Mouse (Mus musculus): ENCODE measurements around the gene Zfp219.
A peak's percentile ranks its signal among the peaks of the same experiment; 100 is the strongest.

Zfp219 gene

DNA sequence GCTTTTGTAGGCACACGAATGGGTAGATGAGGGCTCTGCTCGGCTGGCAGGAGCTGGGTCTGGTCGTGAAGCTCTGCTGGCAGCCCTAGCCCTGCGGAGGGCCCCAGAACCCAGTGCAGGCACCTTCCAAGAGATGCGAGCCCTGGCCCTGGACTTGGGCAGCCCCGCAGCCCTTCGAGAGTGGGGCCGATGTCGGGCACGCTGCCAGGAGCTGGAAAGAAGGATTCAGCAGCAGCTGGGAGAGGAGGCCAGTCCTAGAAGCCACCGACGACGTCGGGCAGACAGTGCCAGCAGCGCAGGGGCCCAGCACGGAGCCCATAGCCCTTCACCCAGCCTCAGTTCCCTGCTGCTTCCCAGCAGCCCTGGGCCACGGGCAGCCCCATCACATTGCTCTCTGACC lies 23.7 kb downstream of the Zfp219 start:
- DNase-seq = peak; percentile 47

GRCm38 (mm10) chr14:51996231-51996841 lies 24.2 kb downstream of the Zfp219 start:
- peak; percentile 8 for DNase-seq

DNA sequence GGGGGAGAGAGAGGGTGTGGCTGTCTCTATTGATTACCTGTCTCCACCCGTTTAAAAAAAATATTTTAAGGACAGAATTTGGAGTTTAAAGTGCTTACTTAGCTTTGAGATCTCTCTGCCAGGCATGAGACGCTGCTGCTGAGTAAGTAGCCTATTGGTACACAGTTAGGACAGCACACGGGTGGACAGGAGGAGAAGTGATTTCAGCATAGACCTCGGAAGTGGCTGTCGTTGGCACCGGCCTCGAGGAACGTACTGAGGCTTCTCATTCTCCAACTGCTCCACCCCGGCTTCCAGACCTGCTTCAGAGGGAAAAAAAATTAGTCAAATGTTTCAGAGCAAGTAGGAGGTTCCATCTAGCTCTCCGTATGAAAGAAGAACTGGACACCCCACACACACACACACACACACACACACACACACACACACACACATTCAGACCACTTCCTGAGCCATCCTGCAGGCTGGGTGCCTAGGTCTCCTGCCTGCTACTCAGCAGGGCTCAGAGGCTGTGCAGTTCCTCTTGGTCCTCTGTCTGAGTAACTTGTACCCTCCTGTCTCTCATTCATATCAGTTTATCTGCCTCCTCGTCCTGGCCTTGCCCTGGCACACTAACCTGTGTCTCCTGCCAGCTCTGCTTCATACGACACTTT lies 25.2 kb downstream of the Zfp219 start:
- peak; percentile 5 for DNase-seq

DNA sequence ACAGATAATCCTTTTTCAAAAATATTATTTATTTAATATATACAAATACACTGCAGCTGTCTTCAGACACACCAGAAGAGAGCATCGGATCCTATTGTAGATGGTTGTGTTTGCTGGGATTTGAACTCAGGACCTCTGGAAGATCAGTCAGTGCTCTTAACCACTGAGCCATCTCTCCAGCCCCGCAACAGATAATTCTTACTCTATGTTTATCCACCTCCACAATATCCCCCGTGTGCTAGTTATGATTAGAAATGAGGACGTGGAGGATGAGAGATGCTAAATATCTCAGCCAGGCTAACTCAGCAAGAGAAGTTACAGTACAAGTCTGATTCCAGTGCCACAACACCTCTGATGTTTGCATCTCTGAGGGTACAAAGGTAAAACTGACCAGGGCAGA lies 26.1 kb downstream of the Zfp219 start:
- DNase-seq = no peak

DNA sequence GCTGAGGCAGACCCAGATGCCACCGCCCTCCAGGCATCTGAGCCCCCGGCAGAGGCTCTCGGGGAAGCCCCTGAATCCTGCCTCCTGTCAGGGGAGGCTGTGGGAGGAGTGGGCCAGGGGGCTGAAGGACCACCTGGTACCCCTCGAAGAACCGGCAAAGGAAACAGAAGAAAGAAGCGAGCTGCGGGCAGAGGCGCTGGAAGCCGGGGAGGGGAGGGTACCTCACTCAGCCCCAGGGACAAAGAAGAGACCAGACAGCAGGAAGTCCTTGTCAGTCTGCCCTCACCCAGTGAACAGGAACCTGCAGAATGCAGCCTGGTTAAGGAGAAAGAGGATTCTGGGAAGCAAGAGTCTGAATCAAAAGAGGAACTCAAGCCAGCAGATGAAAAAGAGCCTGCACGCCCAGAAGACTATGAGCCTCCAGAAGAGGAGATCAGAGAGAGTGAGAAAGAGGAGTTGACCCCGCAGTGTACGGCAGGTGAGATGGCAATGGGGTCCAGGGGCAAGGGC lies 31.0 kb downstream of the Zfp219 start:
- peak; percentile 12 for DNase-seq

GRCm38 (mm10) chr14:51988731-51989130 lies 31.8 kb downstream of the Zfp219 start:
- DNase-seq = peak; percentile 77

DNA sequence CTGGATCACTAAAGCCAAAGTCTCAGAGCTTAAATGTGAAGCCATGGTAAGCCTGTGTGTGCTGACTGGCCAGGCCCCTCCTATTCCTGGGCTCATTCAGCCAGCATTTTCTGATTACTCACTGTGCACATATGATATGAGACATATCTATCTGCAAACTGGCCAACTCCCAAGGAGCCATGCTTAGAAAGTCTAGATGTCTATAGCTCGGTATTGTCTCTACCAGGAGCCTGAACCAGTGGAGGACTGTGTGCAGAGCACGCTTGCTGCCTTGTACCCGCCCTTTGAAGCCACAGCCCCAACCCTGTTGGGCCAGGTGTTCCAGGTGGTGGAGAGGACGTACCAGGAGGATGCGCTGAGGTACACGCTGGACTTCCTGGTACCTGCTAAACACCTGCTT lies 33.4 kb downstream of the Zfp219 start:
- DNase-seq = peak; percentile 5

DNA sequence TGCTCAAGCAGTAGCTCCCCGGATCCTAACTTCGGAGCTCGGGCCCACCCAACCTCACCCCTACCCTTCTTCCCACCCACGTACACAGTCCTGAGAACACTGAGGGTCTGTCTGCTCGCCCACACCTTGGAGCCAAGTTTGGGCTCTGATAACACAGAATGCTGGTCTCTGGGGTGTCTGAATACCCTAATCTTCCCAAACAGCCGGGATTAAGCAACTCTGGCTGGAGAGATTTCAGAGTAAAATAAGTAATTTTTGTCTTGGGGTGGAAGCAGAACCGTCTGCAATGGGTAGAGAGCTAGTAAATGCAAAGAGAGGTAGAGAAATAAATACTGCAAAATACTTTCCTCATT lies 34.4 kb downstream of the Zfp219 start:
- DNase-seq = no peak

GRCm38 (mm10) chr14:51985301-51986152 lies 35.0 kb downstream of the Zfp219 start:
- DNase-seq = peak; percentile 91

DNA sequence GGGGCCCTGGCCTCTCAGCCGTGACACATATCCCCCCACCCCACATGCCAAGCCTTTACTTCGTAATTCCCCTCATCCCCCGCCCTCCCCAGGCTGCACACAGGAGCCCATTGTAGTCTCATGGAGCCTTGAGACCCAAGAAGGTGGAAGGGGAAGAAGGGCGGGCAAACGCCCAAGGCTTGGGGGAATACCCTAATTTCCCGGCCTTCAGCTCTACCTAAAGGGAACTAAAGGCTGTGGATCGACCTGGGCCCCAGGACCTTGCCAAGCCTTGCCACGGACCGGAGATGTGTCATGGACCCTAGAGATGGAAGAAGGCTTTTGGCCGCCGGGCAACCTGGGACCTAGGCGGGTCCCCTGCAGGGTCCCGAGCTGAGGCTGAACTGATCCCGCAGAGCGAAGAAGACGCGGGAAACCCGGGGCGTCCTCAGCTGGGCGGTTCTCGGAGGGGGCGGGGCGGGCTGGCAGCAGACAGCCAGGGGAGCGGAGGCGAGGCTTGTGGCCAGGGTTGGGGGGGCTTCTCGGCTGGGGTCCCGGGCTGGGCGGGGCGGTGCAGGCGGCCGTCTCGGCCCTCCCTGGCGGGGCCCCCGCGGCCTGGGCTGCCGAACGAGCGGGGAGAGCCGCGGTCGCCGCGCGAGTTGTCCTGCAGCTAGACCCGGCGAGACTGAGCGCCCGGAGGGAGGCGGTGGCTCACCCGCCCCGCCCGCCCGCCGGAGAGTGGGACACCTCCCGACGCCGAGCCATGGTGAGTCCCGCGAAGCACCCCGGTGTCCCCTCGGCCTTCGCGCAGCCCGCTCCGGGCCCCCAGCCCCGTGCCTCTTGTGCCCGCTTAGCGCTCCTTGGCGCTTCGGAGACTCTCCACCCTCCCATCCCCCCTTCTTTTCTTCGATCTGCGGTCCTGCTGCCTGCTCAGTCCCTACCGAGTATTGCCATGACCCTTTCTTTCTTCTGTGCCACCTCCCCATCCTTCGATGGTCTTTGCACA lies 36.0 kb downstream of the Zfp219 start, which contains the start of gene Arhgef40:
Arhgef40 (plus strand) TSS at position 473 of the 985 bp plus-strand sequence.
- DNase-seq = peak; percentile 93

- DNase-seq = no peak
Observed at GRCm38 (mm10) chr14:51983855-51984246, 36.7 kb downstream of the Zfp219 start.

DNA sequence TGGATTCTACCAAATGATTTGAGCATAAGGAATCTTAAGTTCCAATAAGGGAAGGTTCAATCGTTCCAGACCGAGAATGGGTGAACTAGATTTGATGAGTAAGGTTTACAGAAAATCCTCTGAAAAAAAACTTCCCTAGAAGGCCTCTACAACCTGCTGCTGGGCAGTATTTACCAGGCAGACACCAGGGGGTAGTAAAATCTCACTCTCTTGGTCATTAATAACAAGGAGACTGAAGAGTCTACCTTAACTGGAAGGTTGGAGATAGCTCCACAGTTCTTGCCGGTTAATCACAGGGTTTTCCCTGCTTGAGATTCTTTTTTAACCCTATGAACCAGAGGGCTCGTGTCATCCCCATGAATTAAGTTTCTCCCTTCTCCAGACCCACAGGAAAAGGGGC lies 37.3 kb downstream of the Zfp219 start:
- DNase-seq = no peak

DNA sequence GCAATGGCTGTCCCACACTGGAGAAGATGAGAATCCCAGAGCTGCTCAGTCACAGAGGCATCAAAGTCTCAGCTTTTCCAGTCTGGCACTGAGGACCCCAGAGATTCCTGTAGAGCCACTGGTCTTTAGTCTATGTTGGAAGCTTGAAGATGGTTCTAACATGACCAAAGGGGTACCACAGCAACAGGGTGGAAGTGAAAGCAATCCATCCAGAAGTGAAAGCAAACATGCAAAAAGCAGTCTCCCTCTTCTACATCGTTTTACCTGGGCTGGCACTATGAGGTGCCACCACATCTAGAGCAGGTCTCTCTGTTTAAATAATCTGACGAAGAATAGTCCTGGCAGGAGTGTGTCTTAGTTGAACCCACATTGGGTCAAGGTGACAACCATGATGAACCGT lies 41.3 kb downstream of the Zfp219 start:
- DNase-seq = no peak

DNA sequence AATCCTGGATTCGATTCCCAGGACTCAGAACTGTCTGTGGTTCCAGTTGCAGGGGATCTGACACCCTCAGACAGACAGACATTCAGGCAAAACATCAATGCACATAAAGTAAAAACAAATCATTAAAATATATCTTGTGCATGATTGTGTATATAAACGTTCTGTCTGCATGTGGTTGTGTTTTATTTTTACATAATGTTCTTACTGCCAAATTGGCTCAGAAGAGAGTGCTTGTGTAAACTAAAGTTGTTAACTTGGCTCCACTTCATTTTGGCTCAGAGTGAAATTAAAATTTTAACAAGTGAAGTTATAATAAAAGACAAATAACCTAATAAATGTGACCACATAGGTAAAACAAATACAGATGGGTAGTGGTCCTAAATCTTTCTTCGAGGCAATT lies 53.1 kb downstream of the Zfp219 start:
- no peak for DNase-seq

DNA sequence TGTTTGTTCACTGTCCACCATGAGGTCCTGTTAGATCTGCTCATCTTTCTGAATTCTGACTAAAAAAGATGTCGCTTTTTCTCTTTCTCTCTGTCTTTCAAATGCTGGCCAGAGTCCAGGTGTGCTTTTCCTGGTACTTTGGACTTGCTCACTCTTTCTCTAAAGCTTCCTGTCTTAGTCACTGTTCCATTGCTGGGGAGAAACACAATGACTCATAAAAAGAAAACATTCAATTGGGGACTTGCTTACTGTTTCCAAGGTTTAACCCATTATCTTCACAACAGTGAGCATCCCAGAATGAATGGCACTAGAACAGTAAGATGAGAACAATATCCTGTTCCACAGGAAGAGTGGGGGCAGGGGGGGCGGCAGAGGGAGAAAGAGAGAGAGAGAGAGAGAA lies 60.2 kb downstream of the Zfp219 start:
- DNase-seq = no peak

Measured in kidney, postnatal 10 days (tissue).